Mouse (Mus musculus): Measurements from ENCODE around the gene Tgfb1i1. TPM values are rescaled to one million over a fixed set of nuclear protein-coding genes. Genes with fewer than 3 reads are reported as not detected.

Gene Tgfb1i1
- total and polyA plus RNA-seq, 2 experiments = 0.65 to 2.0 TPM

- Histone ChIP-seq H3K4me3 (ENCODE audit: insufficient read depth, low read depth, low read length) (peak overlapping the region; percentile 56), H3K27ac (replicated peaks; ENCODE audit: insufficient read depth, low read depth, low read length) (peak overlapping the region; percentile 52; the same call in 1 of the 2 replicates), H3K27me3 (ENCODE audit: control insufficient read depth, insufficient read depth, low read length) (peaks cover 3% of the 10 kb centered on the region; the same call in 1 of the 2 replicates), H3K4me1 (ENCODE audit: control insufficient read depth, insufficient read depth, low read length) (no peaks in the 10 kb centered on the region), H3K36me3 (ENCODE audit: control insufficient read depth, insufficient read depth, low read length) (peaks cover 3% of the 10 kb centered on the region; the same call in 1 of the 2 replicates), H3K79me2 (ENCODE audit: control insufficient read depth, insufficient read depth, low read length) (no peaks in the 10 kb centered on the region), H3K9ac (ENCODE audit: low read depth, low read length) (peak overlapping the region; percentile 51; the same call in 1 of the 2 replicates)
- WGBS = 5% methylated on average over 13 of the region's 13 CpGs
- peak; percentile 36 for DNase-seq (ENCODE audit: extremely low read depth, low read depth, low spot score)
- TF ChIP-seq CTCF (IDR thresholded peaks at IDR 0.05; ENCODE audit: low read depth, low read length) (peak; percentile 35), POLR2A (IDR thresholded peaks at IDR 0.05; ENCODE audit: extremely low read depth, insufficient read depth, low read length) (no peak)
Measured at GRCm38 (mm10) chr7:128247443-128247842, 831 bp downstream of the Tgfb1i1 start.

- H3K4me1 ChIP-seq (ENCODE audit: control insufficient read depth, insufficient read depth, low read length) = no peaks in the 10 kb centered on the region
- DNase-seq (ENCODE audit: extremely low read depth, low read depth, low spot score) = no peak
- no peaks in the 10 kb centered on the region for H3K79me2 ChIP-seq (ENCODE audit: control insufficient read depth, insufficient read depth, low read length)
- no peak overlapping the region for H3K27ac ChIP-seq (replicated peaks; ENCODE audit: insufficient read depth, low read depth, low read length)
- H3K36me3 ChIP-seq (ENCODE audit: control insufficient read depth, insufficient read depth, low read length) = peaks cover 3% of the 10 kb centered on the region; the same call in 1 of the 2 replicates
- H3K27me3 ChIP-seq (ENCODE audit: control insufficient read depth, insufficient read depth, low read length) = peaks cover 7% of the 10 kb centered on the region; the same call in 1 of the 2 replicates
- H3K9ac ChIP-seq (ENCODE audit: low read depth, low read length) = no peak overlapping the region
- WGBS = 79% methylated on average over 10 of the region's 10 CpGs
- TF ChIP-seq CTCF (IDR thresholded peaks at IDR 0.05; ENCODE audit: low read depth, low read length) (no peak), POLR2A (IDR thresholded peaks at IDR 0.05; ENCODE audit: extremely low read depth, insufficient read depth, low read length) (no peak)
- H3K4me3 ChIP-seq (ENCODE audit: insufficient read depth, low read depth, low read length) = no peak overlapping the region
Measured at GRCm38 (mm10) chr7:128248081-128249042, 1.8 kb downstream of the Tgfb1i1 start.

GRCm38 (mm10) chr7:128249998-128250397 is 3.4 kb downstream of the Tgfb1i1 start:
- Histone ChIP-seq H3K27ac (replicated peaks; ENCODE audit: insufficient read depth, low read depth, low read length) (no peak overlapping the region), H3K4me3 (ENCODE audit: insufficient read depth, low read depth, low read length) (no peak overlapping the region), H3K79me2 (ENCODE audit: control insufficient read depth, insufficient read depth, low read length) (no peaks in the 10 kb centered on the region), H3K27me3 (ENCODE audit: control insufficient read depth, insufficient read depth, low read length) (peaks cover 7% of the 10 kb centered on the region; the same call in 1 of the 2 replicates), H3K36me3 (ENCODE audit: control insufficient read depth, insufficient read depth, low read length) (no peaks in the 10 kb centered on the region; the same call in 1 of the 2 replicates), H3K9ac (ENCODE audit: low read depth, low read length) (no peak overlapping the region), H3K4me1 (ENCODE audit: control insufficient read depth, insufficient read depth, low read length) (no peaks in the 10 kb centered on the region)
- TF ChIP-seq CTCF (IDR thresholded peaks at IDR 0.05; ENCODE audit: low read depth, low read length) = no peak
- TF ChIP-seq POLR2A (IDR thresholded peaks at IDR 0.05; ENCODE audit: extremely low read depth, insufficient read depth, low read length) = no peak
- DNase-seq (ENCODE audit: extremely low read depth, low read depth, low spot score) = no peak
- WGBS = 87% methylated on average over 5 of the region's 5 CpGs

- DNase-seq (ENCODE audit: extremely low read depth, low read depth, low spot score) = no peak
- 0 out of 2 replicates have a peak, but pooled peaks cover 3% of the 10 kb centered on the region for H3K4me1 ChIP-seq (ENCODE audit: control insufficient read depth, insufficient read depth, low read length)
- TF ChIP-seq POLR2A (IDR thresholded peaks at IDR 0.05; ENCODE audit: extremely low read depth, insufficient read depth, low read length) (no peak), CTCF (IDR thresholded peaks at IDR 0.05; ENCODE audit: low read depth, low read length) (no peak)
- peaks cover 10% of the 10 kb centered on the region; the same call in 1 of the 2 replicates for H3K27me3 ChIP-seq (ENCODE audit: control insufficient read depth, insufficient read depth, low read length)
- 51% methylated on average over 12 of the region's 12 CpGs for whole genome bisulfite sequencing
- no peak overlapping the region for H3K4me3 ChIP-seq (ENCODE audit: insufficient read depth, low read depth, low read length)
- H3K79me2 ChIP-seq (ENCODE audit: control insufficient read depth, insufficient read depth, low read length) = no peaks in the 10 kb centered on the region
- no peak overlapping the region for H3K27ac ChIP-seq (replicated peaks; ENCODE audit: insufficient read depth, low read depth, low read length)
- H3K9ac ChIP-seq (ENCODE audit: low read depth, low read length) = no peak overlapping the region
- no peaks in the 10 kb centered on the region; the same call in 1 of the 2 replicates for H3K36me3 ChIP-seq (ENCODE audit: control insufficient read depth, insufficient read depth, low read length)
Measured at GRCm38 (mm10) chr7:128251946-128252345, 5.3 kb downstream of the Tgfb1i1 start.

GRCm38 (mm10) chr7:128252609-128253008 is 6.0 kb downstream of the Tgfb1i1 start:
- DNase-seq (ENCODE audit: extremely low read depth, low read depth, low spot score) = no peak
- no peak for TF ChIP-seq CTCF (IDR thresholded peaks at IDR 0.05; ENCODE audit: low read depth, low read length)
- no peak for TF ChIP-seq POLR2A (IDR thresholded peaks at IDR 0.05; ENCODE audit: extremely low read depth, insufficient read depth, low read length)
- no peaks in the 10 kb centered on the region; the same call in 1 of the 2 replicates for H3K36me3 ChIP-seq (ENCODE audit: control insufficient read depth, insufficient read depth, low read length)
- no peak overlapping the region for H3K9ac ChIP-seq (ENCODE audit: low read depth, low read length)
- WGBS = 27% methylated on average over 24 of the region's 24 CpGs
- H3K27ac ChIP-seq (replicated peaks; ENCODE audit: insufficient read depth, low read depth, low read length) = no peak overlapping the region
- 0 out of 2 replicates have a peak, but pooled peaks cover 4% of the 10 kb centered on the region for H3K4me1 ChIP-seq (ENCODE audit: control insufficient read depth, insufficient read depth, low read length)
- no peaks in the 10 kb centered on the region for H3K79me2 ChIP-seq (ENCODE audit: control insufficient read depth, insufficient read depth, low read length)
- H3K4me3 ChIP-seq (ENCODE audit: insufficient read depth, low read depth, low read length) = no peak overlapping the region
- peaks cover 11% of the 10 kb centered on the region; the same call in 1 of the 2 replicates for H3K27me3 ChIP-seq (ENCODE audit: control insufficient read depth, insufficient read depth, low read length)

Data from liver, adult 2 months (tissue).